Comparison of ENCODE assay signal across 18 mouse cellular contexts in genomic region chr3:130488839-130489238, GRCm38 (mm10).
"Had no signal": no experiment of that assay in that cellular context is flagged by ENCODE, and none has a peak within 500 bp of the region (broad histone marks: within the 10 kb centered on the region; RNA-seq: fewer than 3 reads in every experiment).

No protein-coding gene starts in this region.

- H3K4me2 ChIP-seq: lung, embryonic 15.5 days; midbrain, embryonic 11.5 days; midbrain, embryonic 13.5 days; midbrain, embryonic 15.5 days; neural tube, embryonic 12.5 days; stomach, embryonic 15.5 days had no signal

- H3K27me3 ChIP-seq: lung, embryonic 15.5 days; megakaryocyte, embryonic 14.5 days; midbrain, embryonic 13.5 days; midbrain, embryonic 15.5 days; neural tube, embryonic 12.5 days; stomach, embryonic 15.5 days had no signal

- DNase-seq: liver, postnatal 0 days; lung, adult 2 months; lung, postnatal 14 days; lung, postnatal 36 days; right cerebral cortex, postnatal 14 days; thymus, adult 2 months; thymus, postnatal 25 days; thymus, postnatal 4 days had no signal

- H3K27ac ChIP-seq: lung, embryonic 15.5 days; macrophage; midbrain, embryonic 13.5 days; midbrain, embryonic 15.5 days; neural tube, embryonic 12.5 days; stomach, embryonic 15.5 days; stomach, postnatal 0 days had no signal

- H3K4me1 ChIP-seq: lung, embryonic 15.5 days; megakaryocyte, embryonic 14.5 days; midbrain, embryonic 15.5 days; neural tube, embryonic 12.5 days; stomach, embryonic 15.5 days had no signal

- H3K9ac ChIP-seq: liver, postnatal 0 days; lung, embryonic 15.5 days; midbrain, embryonic 13.5 days; midbrain, embryonic 15.5 days; neural tube, embryonic 12.5 days; stomach, embryonic 15.5 days had no signal

- H3K36me3 ChIP-seq: lung, embryonic 15.5 days; midbrain, embryonic 13.5 days; midbrain, embryonic 15.5 days; neural tube, embryonic 12.5 days; stomach, embryonic 15.5 days had no signal

- H3K9me3 ChIP-seq: lung, embryonic 15.5 days; megakaryocyte, embryonic 14.5 days; midbrain, embryonic 13.5 days; midbrain, embryonic 15.5 days; neural tube, embryonic 12.5 days; stomach, embryonic 15.5 days had no signal

- ATAC-seq: liver, postnatal 0 days; lung, postnatal 0 days; midbrain, embryonic 13.5 days; midbrain, embryonic 15.5 days had no signal

- H3K4me3 ChIP-seq: lung, embryonic 15.5 days; megakaryocyte, embryonic 14.5 days; midbrain, embryonic 13.5 days; midbrain, embryonic 15.5 days; neural tube, embryonic 12.5 days; stomach, embryonic 15.5 days had no signal
